Mouse (Mus musculus): ENCODE measurements at regions not wholly inside any gene's neighbourhood (a gene's known extent, or its start where the extent isn't known, plus 50 kb on each side); places are given as distances from the start of the nearest gene placed in this dataset.

GRCm38 (mm10) chr5:119598166-119598565 lies 72.3 kb upstream of the Tbx3 start:
- in situ Hi-C loops (cut with MboI, MseI) = loop anchor here in 1 of 2 experiments (10.0 kb wide), 1 partner anchor 1557 kb away; no protein-coding TSS in a partner anchor

DNA sequence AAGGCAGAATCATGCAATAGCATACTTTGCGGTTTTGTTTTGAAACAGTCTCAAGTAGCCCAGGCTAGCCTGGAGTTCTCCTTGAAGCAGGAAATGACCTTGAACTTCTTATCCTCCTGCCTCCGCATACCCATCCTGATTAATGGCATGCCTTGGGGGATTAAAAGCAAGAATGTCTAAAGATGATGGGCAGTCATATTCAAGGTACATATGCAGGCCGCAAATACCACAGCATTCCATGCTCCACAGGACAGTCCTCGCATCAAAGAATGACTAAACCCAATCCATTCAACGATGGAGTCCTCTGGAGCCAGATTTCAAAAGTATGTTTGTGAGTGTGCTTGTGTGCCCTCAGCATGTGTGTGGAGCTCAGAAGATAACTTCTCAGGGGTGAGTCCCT lies 69.1 kb upstream of the Tbx3 start:
- in situ Hi-C loops (cut with MboI, MseI) = no loop called here

GRCm38 (mm10) chr5:119602001-119602400 lies 68.5 kb upstream of the Tbx3 start:
- in situ Hi-C loops (cut with MboI, MseI) = no loop called here

DNA sequence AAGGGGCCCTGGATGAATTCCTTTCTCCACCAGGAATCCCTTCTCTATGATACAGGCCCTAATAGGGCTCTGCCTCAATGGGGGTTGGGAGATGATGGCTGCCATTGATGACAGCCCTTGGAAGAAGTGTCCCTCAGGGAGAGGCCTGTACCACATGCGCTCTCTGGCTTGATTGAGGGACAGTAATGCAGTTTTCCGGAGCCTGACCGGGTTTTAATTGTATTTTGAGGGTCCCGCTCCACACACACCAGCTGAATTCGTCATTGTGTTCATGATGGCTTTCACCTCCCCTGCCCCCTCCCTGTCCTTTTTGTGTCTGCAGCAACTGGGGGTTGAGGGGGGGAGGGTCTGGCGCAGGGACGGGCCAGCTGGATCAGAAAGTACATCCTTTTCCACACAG lies 65.0 kb upstream of the Tbx3 start:
- in situ Hi-C loops (cut with MboI, MseI) = no loop called here

DNA sequence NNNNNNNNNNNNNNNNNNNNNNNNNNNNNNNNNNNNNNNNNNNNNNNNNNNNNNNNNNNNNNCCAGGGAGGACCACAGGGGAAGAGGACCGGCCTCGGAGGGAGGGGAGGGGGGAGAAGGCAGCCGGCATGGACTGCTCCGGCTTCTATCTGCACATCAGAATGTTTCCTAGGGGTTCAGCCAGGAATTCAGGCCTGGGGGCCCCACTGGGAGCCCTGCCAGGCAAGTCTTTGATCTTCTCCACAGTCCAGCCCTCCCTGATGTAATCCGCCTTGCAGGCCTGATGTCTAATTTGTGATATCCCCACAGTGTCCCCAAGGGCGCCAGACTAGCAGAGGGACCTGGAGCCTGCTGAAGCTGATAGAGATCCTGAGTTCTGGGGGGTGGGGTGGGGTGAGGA lies 57.1 kb upstream of the Tbx3 start:
- in situ Hi-C loops (cut with MboI, MseI) = no loop called here

DNA sequence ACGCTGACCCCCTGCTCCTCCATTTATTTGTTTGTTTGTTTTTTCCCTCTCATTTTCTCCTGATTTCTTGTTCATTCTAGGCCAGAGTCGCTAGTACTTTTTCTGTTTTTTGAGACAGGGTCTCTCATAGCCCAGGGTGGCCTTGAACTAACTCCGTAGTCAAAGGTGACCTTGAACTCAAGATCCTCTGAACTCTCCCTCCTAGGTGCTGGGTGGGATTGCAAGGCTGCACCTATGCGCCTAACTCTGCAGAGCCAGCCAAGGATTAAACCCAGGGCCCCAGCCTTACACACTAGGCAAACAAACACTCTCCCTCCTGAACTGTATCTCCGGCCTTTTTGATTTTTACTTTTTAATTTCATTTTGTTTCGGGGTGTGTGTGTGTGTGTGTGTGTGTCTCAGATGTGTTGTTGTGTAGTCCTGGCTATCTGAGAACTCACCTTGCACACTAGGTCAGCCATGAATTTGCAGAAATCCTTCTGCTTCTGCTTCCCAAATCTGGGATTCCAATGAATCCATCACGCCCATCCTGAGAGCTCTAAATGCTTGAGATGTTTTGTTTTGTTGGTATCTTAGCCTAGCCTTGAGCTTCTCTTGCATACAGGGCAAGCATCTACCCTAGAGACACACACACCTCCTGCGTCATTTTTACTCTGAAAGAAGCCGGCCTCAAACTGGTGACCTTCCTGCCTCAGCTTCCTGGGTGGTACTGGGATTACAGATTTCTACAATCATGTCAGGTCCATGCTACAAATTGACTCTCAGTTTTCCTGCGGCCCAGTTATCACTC lies 56.3 kb upstream of the Tbx3 start:
- in situ Hi-C loops (cut with MboI, MseI) = no loop called here

- in situ Hi-C loops (cut with MboI, MseI) = no loop called here
Observed at GRCm38 (mm10) chr5:119615681-119616080, 54.8 kb upstream of the Tbx3 start.

- in situ Hi-C loops (cut with MboI, MseI) = no loop called here
Observed at GRCm38 (mm10) chr5:119617856-119618255, 52.6 kb upstream of the Tbx3 start.

- in situ Hi-C loops (cut with MboI, MseI) = no loop called here
Observed at GRCm38 (mm10) chr5:119619906-119620305, 50.6 kb upstream of the Tbx3 start.
